Mouse (Mus musculus): ENCODE measurements around the gene Chst5. TPM values are rescaled to one million over a fixed set of nuclear protein-coding genes. Genes with fewer than 3 reads are reported as not detected.

The Chst5 gene
- polyA plus RNA-seq, 1 experiment, result not detected

DNA sequence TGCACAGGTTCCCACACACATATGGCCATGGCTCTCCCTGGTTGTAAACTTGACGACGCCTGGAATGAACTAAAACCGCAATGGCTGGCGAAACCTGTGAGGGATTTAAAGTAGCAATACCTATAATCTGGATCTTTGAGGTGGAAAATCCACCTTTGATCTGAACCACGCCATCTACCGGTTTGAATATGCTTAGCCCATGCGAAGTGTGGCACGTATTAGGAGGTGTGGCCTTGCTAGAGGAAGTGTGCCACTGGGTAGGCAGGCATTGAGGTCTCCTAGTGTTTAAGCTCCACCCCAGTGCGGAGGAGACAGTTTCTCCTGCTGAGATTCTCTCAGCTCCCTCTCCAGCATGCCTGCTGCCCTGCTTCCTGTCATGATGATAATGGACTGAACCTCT, 32.5 kb downstream of the Chst5 start:
- Histone ChIP-seq H3K27me3 (replicated peaks) (peaks cover 2% of the 10 kb centered on the region), H3K4me1 (peaks cover 32% of the 10 kb centered on the region), H3K9me3 (peaks cover 6% of the 10 kb centered on the region), H3K36me3 (replicated peaks; ENCODE audit: low read length) (no peaks in the 10 kb centered on the region), H3K4me3 (replicated peaks) (peak overlapping the region; percentile 47)
- TF ChIP-seq GATA1 (IDR thresholded peaks at IDR 0.05; ENCODE audit: borderline replicate concordance, low read length) (no peak), FLI1 (IDR thresholded peaks at IDR 0.05; ENCODE audit: low read length) (no peak)

DNA sequence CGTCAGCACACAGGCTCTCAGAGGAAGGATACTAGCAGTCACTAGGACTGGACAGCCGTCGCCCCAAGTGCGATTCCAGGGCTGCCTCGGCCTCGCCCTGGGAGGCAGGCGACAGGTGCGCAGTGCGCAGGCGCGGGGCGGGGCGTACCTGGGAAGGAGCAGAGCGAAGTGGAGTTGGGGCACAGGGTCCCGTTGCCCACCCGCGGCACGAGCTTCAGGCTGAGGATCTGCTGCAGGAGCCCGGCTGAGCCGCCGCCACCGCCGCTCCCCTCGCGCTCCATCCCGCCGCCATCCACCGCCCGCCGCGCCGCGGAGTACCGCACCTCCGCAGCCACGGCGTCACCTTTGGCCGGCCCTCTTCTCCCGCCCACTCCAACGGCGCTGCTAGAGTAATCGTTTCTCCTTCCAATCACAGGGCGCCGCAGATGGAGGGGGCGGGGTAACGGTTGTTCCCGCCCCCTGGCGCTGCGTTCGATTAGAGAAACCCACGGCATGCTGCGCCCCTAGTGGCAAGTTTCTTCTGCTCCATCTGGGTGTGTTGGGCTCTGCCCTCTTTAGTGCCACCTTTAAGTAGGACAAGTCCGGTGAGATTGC, 33.8 kb downstream of the Chst5 start, which contains the start of gene Tmem170:
Gene Tmem170, minus strand, starts transcription at position 396 of the 594 bp plus-strand sequence.
- H3K36me3 ChIP-seq (replicated peaks; ENCODE audit: low read length), result no peaks in the 10 kb centered on the region
- peak within 1 kb of the TSS; percentile 98 for H3K4me3 ChIP-seq (replicated peaks)
- H3K9me3 ChIP-seq, result peaks cover 6% of the 10 kb centered on the region
- H3K4me1 ChIP-seq, result peaks cover 33% of the 10 kb centered on the region
- H3K27me3 ChIP-seq (replicated peaks), result peaks cover 8% of the 10 kb centered on the region
- TF ChIP-seq FLI1 (IDR thresholded peaks at IDR 0.05; ENCODE audit: low read length) (no peak), GATA1 (IDR thresholded peaks at IDR 0.05; ENCODE audit: borderline replicate concordance, low read length) (no peak)

DNA sequence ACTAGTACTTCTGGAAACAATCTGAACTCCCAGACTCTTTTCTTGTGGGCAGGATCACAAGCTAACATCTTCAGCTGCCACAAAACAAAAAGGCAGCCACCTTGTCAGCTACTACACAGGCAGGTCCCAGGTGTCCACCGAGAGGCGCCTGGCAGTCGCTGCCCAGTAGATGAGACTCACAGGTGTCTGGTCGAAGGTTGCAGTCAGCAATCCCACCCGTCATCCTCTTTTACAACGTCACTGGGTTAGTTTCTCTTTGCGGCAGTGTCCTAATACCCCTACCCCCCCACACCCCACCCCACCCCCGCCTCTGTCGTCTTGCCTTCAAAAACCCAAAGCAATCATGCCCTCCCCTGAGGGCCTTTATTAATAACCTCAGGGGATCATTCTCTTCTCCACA, 34.5 kb downstream of the Chst5 start:
- Histone ChIP-seq H3K36me3 (replicated peaks; ENCODE audit: low read length) (no peaks in the 10 kb centered on the region), H3K27me3 (replicated peaks) (peaks cover 10% of the 10 kb centered on the region), H3K4me1 (peaks cover 31% of the 10 kb centered on the region), H3K4me3 (replicated peaks) (peak overlapping the region; percentile 98), H3K9me3 (peaks cover 6% of the 10 kb centered on the region)
- TF ChIP-seq GATA1 (IDR thresholded peaks at IDR 0.05; ENCODE audit: borderline replicate concordance, low read length) (no peak), FLI1 (IDR thresholded peaks at IDR 0.05; ENCODE audit: low read length) (no peak)

DNA sequence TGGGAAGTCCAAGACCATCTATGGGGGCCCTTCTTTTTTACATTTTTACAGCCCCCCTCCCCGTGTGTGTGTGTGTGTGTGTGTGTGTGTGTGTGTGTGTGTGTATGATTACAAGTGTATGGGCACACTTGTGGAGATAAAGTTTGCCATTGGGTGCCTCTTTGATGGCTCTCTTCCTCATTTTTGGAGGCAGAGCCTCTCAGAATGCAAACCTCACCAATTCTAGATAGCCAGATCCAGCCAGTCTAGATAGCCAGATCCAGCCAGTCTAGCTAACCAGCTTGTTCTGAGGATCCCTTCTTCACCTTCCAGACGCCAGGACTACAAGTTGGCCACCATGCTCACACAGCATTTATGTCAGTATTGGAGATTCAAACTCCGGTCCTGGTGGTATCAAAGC, 39.0 kb downstream of the Chst5 start:
- Histone ChIP-seq H3K4me1 (peaks cover 25% of the 10 kb centered on the region), H3K4me3 (replicated peaks) (no peak overlapping the region), H3K27me3 (replicated peaks) (peaks cover 10% of the 10 kb centered on the region), H3K9me3 (no peaks in the 10 kb centered on the region), H3K36me3 (replicated peaks; ENCODE audit: low read length) (no peaks in the 10 kb centered on the region)
- TF ChIP-seq GATA1 (IDR thresholded peaks at IDR 0.05; ENCODE audit: borderline replicate concordance, low read length) (no peak), FLI1 (IDR thresholded peaks at IDR 0.05; ENCODE audit: low read length) (no peak)

DNA sequence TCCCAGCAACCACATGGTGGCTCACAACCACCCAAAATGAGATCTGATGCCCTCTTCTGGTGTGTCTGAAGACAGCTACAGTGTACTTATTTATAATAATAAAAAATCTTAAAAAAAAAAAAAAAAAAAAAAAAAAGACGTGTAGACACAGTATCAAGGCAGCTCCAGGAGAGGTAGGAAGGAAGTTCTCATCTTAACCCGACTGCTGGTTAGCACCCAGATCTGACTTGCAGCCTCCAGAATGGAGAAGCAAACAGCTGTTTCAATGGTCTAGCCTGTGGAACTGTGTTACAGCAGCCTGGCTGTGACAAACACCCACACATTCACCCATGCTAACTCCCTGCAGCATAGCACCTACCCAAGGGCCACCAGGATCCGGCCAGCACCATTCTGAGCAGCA, 39.9 kb downstream of the Chst5 start:
- no peak overlapping the region for H3K4me3 ChIP-seq (replicated peaks)
- peaks cover 18% of the 10 kb centered on the region for H3K4me1 ChIP-seq
- H3K9me3 ChIP-seq, result no peaks in the 10 kb centered on the region
- H3K27me3 ChIP-seq (replicated peaks), result peaks cover 10% of the 10 kb centered on the region
- peaks cover 9% of the 10 kb centered on the region for H3K36me3 ChIP-seq (replicated peaks; ENCODE audit: low read length)
- TF ChIP-seq FLI1 (IDR thresholded peaks at IDR 0.05; ENCODE audit: low read length) (no peak), GATA1 (IDR thresholded peaks at IDR 0.05; ENCODE audit: borderline replicate concordance, low read length) (no peak)

DNA sequence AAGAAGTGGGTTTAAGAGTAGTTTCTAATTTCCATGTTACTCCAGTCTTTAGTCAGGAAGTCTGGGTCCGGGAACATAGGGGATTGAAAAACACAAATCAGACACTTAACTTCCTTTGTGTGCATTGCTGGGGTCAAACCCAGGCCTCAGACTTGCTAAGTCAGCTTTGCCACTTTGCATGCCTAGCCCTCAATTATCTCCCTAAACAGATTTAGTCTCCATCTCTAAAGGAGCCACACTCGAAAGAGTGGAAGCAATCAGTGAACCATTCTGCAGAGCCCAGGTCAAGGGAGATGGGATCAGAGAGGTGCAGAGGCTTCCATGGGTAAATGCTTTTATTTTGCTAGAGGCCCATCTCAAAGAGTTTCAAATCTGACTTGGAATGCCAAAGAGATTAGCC, 41.6 kb downstream of the Chst5 start:
- Histone ChIP-seq H3K4me1 (peaks cover 21% of the 10 kb centered on the region), H3K4me3 (replicated peaks) (no peak overlapping the region), H3K36me3 (replicated peaks; ENCODE audit: low read length) (peaks cover 12% of the 10 kb centered on the region), H3K27me3 (replicated peaks) (peaks cover 10% of the 10 kb centered on the region), H3K9me3 (no peaks in the 10 kb centered on the region)
- TF ChIP-seq GATA1 (IDR thresholded peaks at IDR 0.05; ENCODE audit: borderline replicate concordance, low read length) (no peak), FLI1 (IDR thresholded peaks at IDR 0.05; ENCODE audit: low read length) (no peak)

DNA sequence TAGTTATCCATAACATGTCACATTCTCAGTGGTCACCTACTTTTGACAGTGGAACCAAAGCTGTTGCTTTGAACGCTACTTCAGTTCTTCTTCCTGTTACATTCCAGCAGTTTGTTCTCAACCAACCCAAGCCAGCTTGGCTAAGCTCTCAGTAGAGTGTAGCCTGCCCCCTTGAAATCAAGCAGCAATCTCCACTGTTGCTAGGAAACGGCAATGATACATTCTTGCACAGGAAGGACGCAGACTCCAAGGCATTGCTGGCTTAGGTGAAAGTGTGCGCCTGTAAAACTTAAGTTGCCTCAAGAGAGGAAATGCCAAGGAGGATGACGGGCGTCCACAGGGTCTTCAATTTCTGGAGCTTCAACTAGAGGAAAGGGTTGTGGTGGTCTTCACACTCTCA, 44.4 kb downstream of the Chst5 start:
- no peaks in the 10 kb centered on the region for H3K9me3 ChIP-seq
- no peak overlapping the region for H3K4me3 ChIP-seq (replicated peaks)
- peaks cover 12% of the 10 kb centered on the region for H3K36me3 ChIP-seq (replicated peaks; ENCODE audit: low read length)
- H3K27me3 ChIP-seq (replicated peaks), result no peaks in the 10 kb centered on the region
- TF ChIP-seq FLI1 (IDR thresholded peaks at IDR 0.05; ENCODE audit: low read length) (no peak), GATA1 (IDR thresholded peaks at IDR 0.05; ENCODE audit: borderline replicate concordance, low read length) (no peak)
- peaks cover 20% of the 10 kb centered on the region for H3K4me1 ChIP-seq

DNA sequence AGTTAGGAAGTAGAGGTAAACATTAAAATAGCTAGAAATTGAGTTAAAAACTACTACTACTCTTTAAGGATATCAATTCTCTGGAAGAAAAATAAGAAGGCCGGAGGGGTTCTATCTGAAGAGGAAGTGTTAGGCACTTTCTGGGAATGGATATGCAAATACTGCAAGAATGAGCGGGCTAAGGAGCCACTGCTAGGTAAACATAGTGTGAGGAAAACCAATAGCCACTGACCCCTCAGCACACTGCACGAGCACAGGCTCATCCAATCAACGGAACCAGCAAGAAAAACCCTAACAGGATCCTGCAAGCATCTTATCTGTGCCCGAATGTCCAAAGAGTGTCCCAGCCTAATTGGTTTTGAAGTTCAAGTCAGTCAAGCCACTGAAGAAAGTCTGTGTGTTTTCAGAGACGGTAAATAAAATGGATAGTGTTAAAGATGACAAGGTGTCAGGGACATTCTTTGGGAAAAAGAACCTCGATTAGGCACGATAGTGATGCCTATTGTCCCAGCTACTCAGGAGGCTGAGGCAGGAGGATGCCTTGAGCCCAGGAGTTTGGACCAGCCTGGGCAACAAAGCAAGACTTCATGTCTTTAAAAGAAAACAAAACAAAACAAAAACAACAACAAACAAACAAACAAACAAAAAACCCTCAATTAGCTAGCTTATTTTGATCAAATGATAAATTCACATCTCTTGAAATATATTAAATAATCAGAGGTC, 45.0 kb downstream of the Chst5 start:
- Histone ChIP-seq H3K4me3 (replicated peaks) (no peak overlapping the region), H3K36me3 (replicated peaks; ENCODE audit: low read length) (peaks cover 12% of the 10 kb centered on the region), H3K4me1 (peaks cover 20% of the 10 kb centered on the region), H3K27me3 (replicated peaks) (no peaks in the 10 kb centered on the region), H3K9me3 (no peaks in the 10 kb centered on the region)
- TF ChIP-seq GATA1 (IDR thresholded peaks at IDR 0.05; ENCODE audit: borderline replicate concordance, low read length) (no peak), FLI1 (IDR thresholded peaks at IDR 0.05; ENCODE audit: low read length) (no peak)

DNA sequence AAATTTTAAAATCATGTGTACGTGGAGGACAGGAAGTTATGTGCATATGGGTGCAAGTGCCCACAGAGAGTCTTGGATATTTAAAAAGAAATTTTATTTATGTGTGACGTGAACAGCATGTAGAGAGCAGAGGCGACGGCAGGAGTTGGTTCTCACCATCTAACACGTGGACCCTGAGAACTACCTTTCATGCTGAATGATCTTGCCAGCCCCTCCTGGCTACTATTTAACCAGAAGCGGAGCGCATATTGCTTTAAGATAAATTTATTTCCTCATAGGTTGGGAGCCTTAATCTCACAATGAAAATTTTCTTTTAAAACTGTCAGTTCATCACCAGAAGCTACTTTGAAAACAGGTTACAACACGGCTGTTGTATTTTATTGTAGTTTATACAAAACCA, 45.6 kb downstream of the Chst5 start:
- H3K4me3 ChIP-seq (replicated peaks), result no peak overlapping the region
- no peaks in the 10 kb centered on the region for H3K27me3 ChIP-seq (replicated peaks)
- TF ChIP-seq GATA1 (IDR thresholded peaks at IDR 0.05; ENCODE audit: borderline replicate concordance, low read length) (no peak), FLI1 (IDR thresholded peaks at IDR 0.05; ENCODE audit: low read length) (no peak)
- H3K9me3 ChIP-seq, result no peaks in the 10 kb centered on the region
- peaks cover 12% of the 10 kb centered on the region for H3K36me3 ChIP-seq (replicated peaks; ENCODE audit: low read length)
- H3K4me1 ChIP-seq, result peaks cover 17% of the 10 kb centered on the region

DNA sequence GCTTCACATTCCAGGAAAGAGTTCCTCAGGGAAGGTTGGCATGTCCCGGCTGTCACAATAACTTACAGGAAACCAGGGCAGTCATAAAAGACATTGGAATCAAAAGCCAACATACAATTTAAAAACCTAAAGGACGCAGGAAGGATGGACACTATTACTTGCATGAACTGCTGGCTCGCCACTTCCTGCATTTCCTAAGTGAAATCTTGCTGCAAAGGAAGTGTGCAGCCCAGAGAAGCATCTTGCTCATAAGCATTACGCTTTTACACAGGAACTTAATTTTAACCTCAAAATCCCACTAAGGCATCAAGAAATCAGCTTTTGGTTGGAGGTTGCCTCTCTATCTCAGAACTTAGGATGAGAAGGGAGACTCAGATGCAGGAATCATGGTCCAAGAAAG, 47.0 kb downstream of the Chst5 start:
- Histone ChIP-seq H3K4me3 (replicated peaks) (no peak overlapping the region), H3K9me3 (no peaks in the 10 kb centered on the region), H3K4me1 (peaks cover 15% of the 10 kb centered on the region), H3K36me3 (replicated peaks; ENCODE audit: low read length) (peaks cover 12% of the 10 kb centered on the region), H3K27me3 (replicated peaks) (peaks cover under 1% of the 10 kb centered on the region)
- TF ChIP-seq FLI1 (IDR thresholded peaks at IDR 0.05; ENCODE audit: low read length) (no peak), GATA1 (IDR thresholded peaks at IDR 0.05; ENCODE audit: borderline replicate concordance, low read length) (no peak)

Measured in megakaryocyte, embryonic 14.5 days (primary cell).